Mouse (Mus musculus) urinary bladder, adult 18-20 months (tissue): ENCODE data around the gene Prrg1.
"Not testable (repeated sequence)": the region's sequence is repeated elsewhere in the genome, so short reads cannot be mapped to it uniquely, and the experiment has no call there.

Experiments
- DNase-seq, 2 experiments: peaks; one replicate each; pipeline ENCODE4 v3.0.0; 2022; ENCODE audit warnings: low spot score in 2 of 2, mixed read lengths in 2 of 2

Prrg1 gene

GRCm38 (mm10) chrX:78583202-78584004 lies at the start of gene Prrg1:
Gene Prrg1 (minus strand): TSS chrX:78583896.
- DNase-seq: peak; percentile 36 to 46

- DNase-seq: no peak
Measured at GRCm38 (mm10) chrX:78605814-78606213, 22.1 kb upstream of the Prrg1 start.

- DNase-seq: no peak
Measured at GRCm38 (mm10) chrX:78593138-78593537, 9.4 kb upstream of the Prrg1 start.

GRCm38 (mm10) chrX:78582854-78583201 lies 868 bp downstream of the Prrg1 start:
- peak; percentile 0 to 6 for DNase-seq

- DNase-seq: no peak
Measured at GRCm38 (mm10) chrX:78563451-78563850, 20.2 kb downstream of the Prrg1 start.

- DNase-seq: no peak
Measured at GRCm38 (mm10) chrX:78553399-78553798, 30.3 kb downstream of the Prrg1 start.

- no peak for DNase-seq
Measured at GRCm38 (mm10) chrX:78552704-78553103, 31.0 kb downstream of the Prrg1 start.

GRCm38 (mm10) chrX:78547696-78548095 lies 36.0 kb downstream of the Prrg1 start:
- no peak for DNase-seq

GRCm38 (mm10) chrX:78539734-78540133 lies 44.0 kb downstream of the Prrg1 start:
- DNase-seq: no peak

- no peak for DNase-seq
Measured at GRCm38 (mm10) chrX:78538632-78539316, 44.9 kb downstream of the Prrg1 start.

GRCm38 (mm10) chrX:78518301-78518700 lies 65.4 kb downstream of the Prrg1 start:
- no peak for DNase-seq

GRCm38 (mm10) chrX:78482987-78483386 lies 100.7 kb downstream of the Prrg1 start:
- no peak for DNase-seq

- DNase-seq: no peak
Measured at GRCm38 (mm10) chrX:78479710-78480109, 104.0 kb downstream of the Prrg1 start.

- DNase-seq: no peak
Measured at GRCm38 (mm10) chrX:78434357-78434756, 149.3 kb downstream of the Prrg1 start.

- not testable (repeated sequence) for DNase-seq
Measured at GRCm38 (mm10) chrX:78403346-78403745, 180.3 kb downstream of the Prrg1 start.
